Mouse (Mus musculus) ES-CJ7 (cell line): ENCODE results near the gene A230050P20Rik.

ENCODE experiments used
- DNase-seq: peaks from one replicate; pipeline ENCODE4 v3.0.0; 2011; ENCODE audit warnings: low read depth, low spot score

A230050P20Rik gene

GRCm38 (mm10) chr9:20868448-20869001, at the start of gene A230050P20Rik:
Gene A230050P20Rik, plus strand, starts transcription at chr9:20868642.
- peak; percentile 76 for DNase-seq

GRCm38 (mm10) chr9:20820001-20820400, 48.4 kb upstream of the A230050P20Rik start:
- no peak for DNase-seq

GRCm38 (mm10) chr9:20822821-20823220, 45.6 kb upstream of the A230050P20Rik start:
- DNase-seq: no peak

GRCm38 (mm10) chr9:20825781-20826180, 42.7 kb upstream of the A230050P20Rik start:
- DNase-seq: no peak

GRCm38 (mm10) chr9:20828127-20828526, 40.3 kb upstream of the A230050P20Rik start:
- no peak for DNase-seq

GRCm38 (mm10) chr9:20830901-20831643, 37.4 kb upstream of the A230050P20Rik start:
- DNase-seq: peak; percentile 88

- DNase-seq: no peak
Observed at GRCm38 (mm10) chr9:20834881-20835280, 33.6 kb upstream of the A230050P20Rik start.

GRCm38 (mm10) chr9:20835431-20835954, 32.9 kb upstream of the A230050P20Rik start:
- peak; percentile 68 for DNase-seq

GRCm38 (mm10) chr9:20837184-20837947, 31.1 kb upstream of the A230050P20Rik start:
- no peak for DNase-seq

GRCm38 (mm10) chr9:20838931-20839330, 29.5 kb upstream of the A230050P20Rik start:
- no peak for DNase-seq

GRCm38 (mm10) chr9:20842211-20842610, 26.2 kb upstream of the A230050P20Rik start:
- no peak for DNase-seq

GRCm38 (mm10) chr9:20842670-20843069, 25.8 kb upstream of the A230050P20Rik start:
- peak; percentile 43 for DNase-seq

- DNase-seq: no peak
Observed at GRCm38 (mm10) chr9:20850179-20850578, 18.3 kb upstream of the A230050P20Rik start.

GRCm38 (mm10) chr9:20857131-20857530, 11.3 kb upstream of the A230050P20Rik start:
- DNase-seq: peak; percentile 86

GRCm38 (mm10) chr9:20859926-20860325, 8.5 kb upstream of the A230050P20Rik start:
- DNase-seq: peak; percentile 47

- DNase-seq: peak; percentile 78
Observed at GRCm38 (mm10) chr9:20861821-20862220, 6.6 kb upstream of the A230050P20Rik start.

GRCm38 (mm10) chr9:20862225-20862624, 6.2 kb upstream of the A230050P20Rik start:
- DNase-seq: no peak

GRCm38 (mm10) chr9:20866879-20867278, 1.6 kb upstream of the A230050P20Rik start:
- DNase-seq: no peak

GRCm38 (mm10) chr9:20869246-20869645, 804 bp downstream of the A230050P20Rik start:
- no peak for DNase-seq

- DNase-seq: peak; percentile 60
Observed at GRCm38 (mm10) chr9:20870211-20871173, 2.0 kb downstream of the A230050P20Rik start.

- DNase-seq: no peak
Observed at GRCm38 (mm10) chr9:20872991-20873390, 4.5 kb downstream of the A230050P20Rik start.
